Mouse (Mus musculus) kidney, postnatal 0 days (tissue): ENCODE measurements at regions not wholly inside any gene's neighbourhood (a gene's known extent, or its start where the extent isn't known, plus 50 kb on each side); places are given as distances from the start of the nearest gene placed in this dataset.

ENCODE experiments used
- ATAC-seq: fragments of 200-750 bp; cut with Nextera tagmentation; replicated peaks from 2 replicates; pipeline ENCODE4 v1.8.0; 2017; ENCODE audit warnings: low read depth, moderate number of reproducible peaks, moderate TSS enrichment, moderate library complexity; ENCODE audit not compliant: low FRiP score
- DNase-seq: peaks from one replicate; pipeline ENCODE4 v3.0.0-alpha.2; 2016; ENCODE audit warnings: low spot score
- H3K27ac ChIP-seq: fragments of 300-500 bp; sonication (generic); 2 replicates; pipeline ENCODE4 v1.5.1; 2014; ENCODE audit warnings: mild to moderate bottlenecking
- H3K27me3 ChIP-seq: fragments of 300-500 bp; sonication (generic); 2 replicates; pipeline ENCODE4 v1.6.1; 2014; ENCODE audit warnings: low read length, mixed read lengths; ENCODE audit not compliant: insufficient read depth
- H3K36me3 ChIP-seq: fragments of 300-500 bp; sonication (generic); 2 replicates; pipeline ENCODE4 v1.6.1; 2014; ENCODE audit warnings: low read length, mixed read lengths; ENCODE audit not compliant: insufficient read depth
- H3K4me1 ChIP-seq: fragments of 300-500 bp; sonication (generic); replicated peaks from 2 replicates; pipeline ENCODE4 v1.6.1; 2014; ENCODE audit warnings: antibody characterized with exemption, low read length, mixed read lengths; ENCODE audit not compliant: insufficient read depth
- H3K4me2 ChIP-seq: fragments of 300-500 bp; sonication (generic); 2 replicates; pipeline ENCODE4 v1.6.1; 2014; ENCODE audit warnings: mild to moderate bottlenecking, low read length, moderate library complexity, mixed read lengths
- H3K4me3 ChIP-seq: fragments of 300-500 bp; sonication (generic); replicated peaks from 2 replicates; pipeline ENCODE4 v1.5.1; 2014; ENCODE audit warnings: low read depth, low read length
- H3K9ac ChIP-seq: fragments of 300-500 bp; sonication (generic); 2 replicates; pipeline ENCODE4 v1.6.1; 2014; ENCODE audit warnings: low read depth, low read length
- H3K9me3 ChIP-seq: fragments of 300-500 bp; sonication (generic); replicated peaks from 2 replicates; pipeline ENCODE4 v1.6.1; 2016; ENCODE audit warnings: low read length, inconsistent platforms, mixed read lengths
- CTCF ChIP-seq: IDR thresholded peaks from 2 replicates; pipeline ENCODE4 v1.5.1; 2016; ENCODE audit warnings: antibody characterized with exemption, low read depth, mild to moderate bottlenecking, moderate library complexity
- WGBS: fragments of 180-500 bp; shearing (Covaris S2); extraction: QIAGEN DNeasy Blood & Tissue Kit; methylation state at CpG from one replicate; pipeline ENCODE4 v1.1.7; 2014; 5-methylcytosine and 5-hydroxymethylcytosine counted together

- DNase-seq (peak; percentile 40), ATAC-seq (peak; percentile 59; the same call in 1 of the 2 replicates)
- TF ChIP-seq CTCF, result peak; percentile 47; the same call in 1 of the 2 replicates
- WGBS, result 41% methylated on average over 7 of the region's 7 CpGs
- Histone ChIP-seq H3K4me3 (no peak overlapping the region), H3K9ac (no peak overlapping the region), H3K4me1 (no peaks in the 10 kb centered on the region), H3K27ac (no peak overlapping the region), H3K4me2 (no peak overlapping the region), H3K36me3 (no peaks in the 10 kb centered on the region), H3K27me3 (no peaks in the 10 kb centered on the region), H3K9me3 (no peaks in the 10 kb centered on the region)
These were observed 156.2 kb upstream of the Gli2 start for GRCm38 (mm10) chr1:119209607-119210007.

GRCm38 (mm10) chr1:119202456-119202855, 149.0 kb upstream of the Gli2 start:
- no peaks in the 10 kb centered on the region for H3K27me3 ChIP-seq
- H3K4me2 ChIP-seq, result no peak overlapping the region
- H3K4me3 ChIP-seq, result no peak overlapping the region
- 83% methylated on average over 6 of the region's 6 CpGs for WGBS
- DNase-seq (no peak), ATAC-seq (no peak)
- TF ChIP-seq CTCF, result no peak
- no peaks in the 10 kb centered on the region for H3K9me3 ChIP-seq
- no peak overlapping the region for H3K9ac ChIP-seq
- H3K27ac ChIP-seq, result no peak overlapping the region
- H3K4me1 ChIP-seq, result peaks cover 3% of the 10 kb centered on the region
- no peaks in the 10 kb centered on the region for H3K36me3 ChIP-seq

- no peak overlapping the region for H3K4me2 ChIP-seq
- no peak overlapping the region for H3K9ac ChIP-seq
- no peaks in the 10 kb centered on the region for H3K27me3 ChIP-seq
- H3K27ac ChIP-seq, result no peak overlapping the region
- no peaks in the 10 kb centered on the region for H3K9me3 ChIP-seq
- 30% methylated on average over 7 of the region's 7 CpGs for WGBS
- peak; percentile 86 for ATAC-seq
- H3K36me3 ChIP-seq, result no peaks in the 10 kb centered on the region
- no peak for TF ChIP-seq CTCF
- peak; percentile 29 for DNase-seq
- no peak overlapping the region for H3K4me3 ChIP-seq
- H3K4me1 ChIP-seq, result peaks cover 5% of the 10 kb centered on the region
These were observed 143.9 kb upstream of the Gli2 start for GRCm38 (mm10) chr1:119197415-119197700.

GRCm38 (mm10) chr1:119196674-119197414, 143.4 kb upstream of the Gli2 start:
- Histone ChIP-seq H3K4me3 (no peak overlapping the region), H3K36me3 (no peaks in the 10 kb centered on the region), H3K27ac (no peak overlapping the region), H3K27me3 (no peaks in the 10 kb centered on the region), H3K4me1 (peaks cover 5% of the 10 kb centered on the region), H3K9me3 (no peaks in the 10 kb centered on the region), H3K4me2 (no peak overlapping the region), H3K9ac (no peak overlapping the region)
- no peak for ATAC-seq
- no peak for DNase-seq
- TF ChIP-seq CTCF, result no peak
- WGBS, result 42% methylated on average over 13 of the region's 13 CpGs

- TF ChIP-seq CTCF, result no peak
- DNase-seq (no peak), ATAC-seq (no peak)
- H3K4me2 ChIP-seq, result no peak overlapping the region
- H3K36me3 ChIP-seq, result no peaks in the 10 kb centered on the region
- WGBS, result 40% methylated on average over 6 of the region's 6 CpGs
- H3K9ac ChIP-seq, result no peak overlapping the region
- H3K27ac ChIP-seq, result no peak overlapping the region
- H3K4me1 ChIP-seq, result peaks cover 5% of the 10 kb centered on the region
- no peaks in the 10 kb centered on the region for H3K9me3 ChIP-seq
- H3K27me3 ChIP-seq, result no peaks in the 10 kb centered on the region
- H3K4me3 ChIP-seq, result no peak overlapping the region
These were observed 141.1 kb upstream of the Gli2 start for GRCm38 (mm10) chr1:119194533-119194932.

GRCm38 (mm10) chr1:119191177-119191576, 137.8 kb upstream of the Gli2 start:
- no peak overlapping the region for H3K4me2 ChIP-seq
- no peak for TF ChIP-seq CTCF
- H3K9ac ChIP-seq, result no peak overlapping the region
- no peak overlapping the region for H3K4me3 ChIP-seq
- H3K9me3 ChIP-seq, result no peaks in the 10 kb centered on the region
- H3K4me1 ChIP-seq, result 0 out of 2 replicates have a peak, but pooled peaks cover 5% of the 10 kb centered on the region
- H3K36me3 ChIP-seq, result no peaks in the 10 kb centered on the region
- 88% methylated on average over 2 of the region's 2 CpGs for WGBS
- no peak for DNase-seq
- ATAC-seq, result no peak
- H3K27ac ChIP-seq, result no peak overlapping the region
- H3K27me3 ChIP-seq, result no peaks in the 10 kb centered on the region
